In genomic region chr2:40926626-40927025, GRCm38 (mm10) we compare ENCODE assay signal across 21 mouse cellular contexts.
DNase-seq lines count a peak whose midpoint lies in the region; ATAC-seq lines count a peak whose summit lies in the region.
"Had no signal": no experiment of that assay in that cellular context is flagged by ENCODE, and none has a peak within 500 bp of the region (broad histone marks: within the 10 kb centered on the region; RNA-seq: fewer than 3 reads in every experiment).

No protein-coding gene starts in this region.

- no peaks in the 10 kb centered on the region; the same call in 1 of the 2 replicates for H3K4me1 ChIP-seq in forebrain, embryonic 13.5 days
- H3K4me1 ChIP-seq in forebrain, embryonic 11.5 days (replicated peaks; ENCODE audit: control insufficient read depth, insufficient read depth, low read length): no peaks in the 10 kb centered on the region
- no peaks in the 10 kb centered on the region for H3K4me1 ChIP-seq in hindbrain, embryonic 13.5 days (replicated peaks)
- H3K4me1 ChIP-seq in hindbrain, embryonic 12.5 days: no peaks in the 10 kb centered on the region
- no peaks in the 10 kb centered on the region for H3K4me1 ChIP-seq in neural tube, embryonic 13.5 days (replicated peaks)
- H3K4me1 ChIP-seq: embryonic facial prominence, embryonic 13.5 days; heart, embryonic 10.5 days; hindbrain, embryonic 15.5 days had no signal

- no peaks in the 10 kb centered on the region for H3K27me3 ChIP-seq in forebrain, embryonic 13.5 days
- no peaks in the 10 kb centered on the region for H3K27me3 ChIP-seq in forebrain, embryonic 11.5 days (ENCODE audit: control insufficient read depth, insufficient read depth, low read length)
- H3K27me3 ChIP-seq in hindbrain, embryonic 13.5 days: no peaks in the 10 kb centered on the region
- H3K27me3 ChIP-seq in hindbrain, embryonic 12.5 days: no peaks in the 10 kb centered on the region
- H3K27me3 ChIP-seq in neural tube, embryonic 13.5 days: no peaks in the 10 kb centered on the region
- H3K27me3 ChIP-seq: embryonic facial prominence, embryonic 13.5 days; hindbrain, embryonic 15.5 days; Patski had no signal

- H3K9ac ChIP-seq in forebrain, embryonic 13.5 days: no peak overlapping the region
- no peak overlapping the region for H3K9ac ChIP-seq in forebrain, embryonic 11.5 days (ENCODE audit: low read length)
- H3K9ac ChIP-seq in hindbrain, embryonic 13.5 days: no peak overlapping the region
- H3K9ac ChIP-seq in hindbrain, embryonic 12.5 days: no peak overlapping the region
- H3K9ac ChIP-seq in neural tube, embryonic 13.5 days: no peak overlapping the region
- H3K9ac ChIP-seq: embryonic facial prominence, embryonic 13.5 days; hindbrain, embryonic 15.5 days had no signal

- no peak overlapping the region for H3K27ac ChIP-seq in forebrain, embryonic 13.5 days
- no peak overlapping the region for H3K27ac ChIP-seq in forebrain, embryonic 11.5 days (ENCODE audit: low read depth, low read length)
- no peak overlapping the region for H3K27ac ChIP-seq in hindbrain, embryonic 13.5 days
- H3K27ac ChIP-seq in hindbrain, embryonic 12.5 days: no peak overlapping the region
- H3K27ac ChIP-seq in neural tube, embryonic 13.5 days (replicated peaks): no peak overlapping the region
- H3K27ac ChIP-seq: embryonic facial prominence, embryonic 13.5 days; heart, embryonic 10.5 days; hindbrain, embryonic 15.5 days had no signal

- no peak overlapping the region for H3K4me3 ChIP-seq in forebrain, embryonic 13.5 days
- H3K4me3 ChIP-seq in forebrain, embryonic 11.5 days (ENCODE audit: low read depth, low read length): no peak overlapping the region
- no peak overlapping the region for H3K4me3 ChIP-seq in hindbrain, embryonic 13.5 days
- H3K4me3 ChIP-seq in hindbrain, embryonic 12.5 days: no peak overlapping the region
- no peak overlapping the region for H3K4me3 ChIP-seq in neural tube, embryonic 13.5 days
- H3K4me3 ChIP-seq: embryonic facial prominence, embryonic 13.5 days; heart, embryonic 10.5 days; hindbrain, embryonic 15.5 days had no signal

- H3K4me2 ChIP-seq in forebrain, embryonic 13.5 days: no peak overlapping the region
- no peak overlapping the region for H3K4me2 ChIP-seq in forebrain, embryonic 11.5 days (ENCODE audit: low read depth, low read length, severe bottlenecking)
- H3K4me2 ChIP-seq in hindbrain, embryonic 13.5 days: no peak overlapping the region
- H3K4me2 ChIP-seq in hindbrain, embryonic 12.5 days (replicated peaks): no peak overlapping the region
- no peak overlapping the region for H3K4me2 ChIP-seq in neural tube, embryonic 13.5 days
- H3K4me2 ChIP-seq: embryonic facial prominence, embryonic 13.5 days; hindbrain, embryonic 15.5 days had no signal

- ATAC-seq in forebrain, embryonic 13.5 days: peak; percentile 55; the same call in 1 of the 2 replicates
- no peak for ATAC-seq in forebrain, embryonic 11.5 days (replicated peaks; ENCODE audit: low FRiP score)
- ATAC-seq in hindbrain, embryonic 13.5 days (ENCODE audit: low FRiP score): peak; percentile 57; the same call in 1 of the 2 replicates
- no peak for ATAC-seq in hindbrain, embryonic 12.5 days (ENCODE audit: low FRiP score)
- ATAC-seq in neural tube, embryonic 13.5 days (ENCODE audit: low read depth): peak; percentile 63
- ATAC-seq: activated CD4-positive, CD25-positive, alpha-beta regulatory T cell, adult 4 months; inflammation-experienced regulatory T-cells, adult 6 months; intestine, postnatal 0 days; Patski had no signal

- DNase-seq in forebrain, embryonic 11.5 days (ENCODE audit: low spot score): no peak
- DNase-seq in neural tube, embryonic 10.5 days (ENCODE audit: extremely low spot score, low spot score): no peak
- DNase-seq in lung, adult 18-20 months: no peak
- DNase-seq: adrenal gland, postnatal 14 days; cerebellum, adult 8-10 months; cerebellum, postnatal 14 days; gastrocnemius, postnatal 10 days; heart, adult 18-20 months; heart, postnatal 10 days; heart, postnatal 4 days had no signal

- H3K36me3 ChIP-seq in forebrain, embryonic 13.5 days (ENCODE audit: poor library complexity, severe bottlenecking): no peaks in the 10 kb centered on the region
- no peaks in the 10 kb centered on the region for H3K36me3 ChIP-seq in forebrain, embryonic 11.5 days (ENCODE audit: control insufficient read depth, insufficient read depth, low read length)
- no peaks in the 10 kb centered on the region for H3K36me3 ChIP-seq in hindbrain, embryonic 13.5 days
- H3K36me3 ChIP-seq in hindbrain, embryonic 12.5 days: no peaks in the 10 kb centered on the region
- H3K36me3 ChIP-seq in neural tube, embryonic 13.5 days: no peaks in the 10 kb centered on the region
- H3K36me3 ChIP-seq: embryonic facial prominence, embryonic 13.5 days; heart, embryonic 10.5 days; hindbrain, embryonic 15.5 days had no signal

- no peaks in the 10 kb centered on the region for H3K9me3 ChIP-seq in forebrain, embryonic 13.5 days (replicated peaks)
- H3K9me3 ChIP-seq in forebrain, embryonic 11.5 days (ENCODE audit: control insufficient read depth, low read length): no peaks in the 10 kb centered on the region
- H3K9me3 ChIP-seq in hindbrain, embryonic 13.5 days: no peaks in the 10 kb centered on the region
- no peaks in the 10 kb centered on the region for H3K9me3 ChIP-seq in hindbrain, embryonic 12.5 days (replicated peaks)
- no peaks in the 10 kb centered on the region for H3K9me3 ChIP-seq in neural tube, embryonic 13.5 days
- H3K9me3 ChIP-seq: embryonic facial prominence, embryonic 13.5 days; heart, embryonic 10.5 days; hindbrain, embryonic 15.5 days had no signal

Comparison
In these comparisons a context has a peak if more than half of its experiments do, and no peak if none do; other contexts are left out.
1. ATAC-seq: peak in forebrain, embryonic 13.5 days (single experiment), hindbrain, embryonic 13.5 days (single experiment) and neural tube, embryonic 13.5 days (single experiment); none in forebrain, embryonic 11.5 days (single experiment) and hindbrain, embryonic 12.5 days (single experiment).